Mouse (Mus musculus) liver, embryonic 14.5 days (tissue): Measurements from ENCODE around the gene Slc45a3. TPM values are rescaled to one million over a fixed set of nuclear protein-coding genes. Genes with fewer than 3 reads are reported as not detected.
A peak's percentile ranks its signal among the peaks of the same experiment; 100 is the strongest.

Experiments
- ATAC-seq: fragments of 200-750 bp; cut with Nextera tagmentation; 2 replicates; pipeline ENCODE4 v1.8.0; 2017; ENCODE audit warnings: moderate number of reproducible peaks, mild to moderate bottlenecking, moderate library complexity; ENCODE audit not compliant: insufficient read depth
- DNase-seq, 3 experiments: peaks; one replicate each; pipeline ENCODE4 v3.0.0-alpha.2; 2012 to 2013; ENCODE audit warnings: low read depth in 3 of 3, low spot score in 3 of 3
- H3K27ac ChIP-seq: fragments of 300-500 bp; sonication (generic); 2 replicates; pipeline ENCODE4 v1.5.1; 2014; ENCODE audit warnings: moderate library complexity, mild to moderate bottlenecking, control low read depth, inconsistent platforms
- H3K27me3 ChIP-seq: fragments of 300-500 bp; sonication (generic); 2 replicates; pipeline ENCODE4 v1.6.1; 2014; ENCODE audit warnings: mild to moderate bottlenecking, low read length, moderate library complexity; ENCODE audit not compliant: control insufficient read depth, insufficient read depth
- H3K36me3 ChIP-seq: fragments of 300-500 bp; sonication (generic); replicated peaks from 2 replicates; pipeline ENCODE4 v1.6.1; 2014; ENCODE audit warnings: low read depth; ENCODE audit not compliant: control insufficient read depth, insufficient read depth
- H3K4me1 ChIP-seq, 2 experiments: fragments of 200-500 bp in 1 of 2; fragments of 300-500 bp in 1 of 2; sonication (generic) in 1 of 2; replicated peaks; 2 replicates each; pipeline ENCODE4 v1.6.1; 2012 to 2014; ENCODE audit warnings: antibody characterized with exemption in 1 of 2, inconsistent platforms in 1 of 2, low read length in 1 of 2; ENCODE audit not compliant: control insufficient read depth in 2 of 2, insufficient read depth in 2 of 2
- H3K4me2 ChIP-seq: fragments of 300-500 bp; sonication (generic); 2 replicates; pipeline ENCODE4 v1.6.1; 2014; ENCODE audit warnings: low read depth, mild to moderate bottlenecking, control low read depth, moderate library complexity
- H3K4me3 ChIP-seq, 2 experiments: fragments of 200-500 bp in 1 of 2; fragments of 300-500 bp in 1 of 2; sonication (generic) in 1 of 2; 2 replicates each; pipeline ENCODE4 v1.5.1; 2012 to 2014; ENCODE audit warnings: low read depth in 2 of 2, low read length in 2 of 2, mild to moderate bottlenecking in 2 of 2, control low read depth in 1 of 2, inconsistent platforms in 1 of 2, moderate library complexity in 1 of 2; ENCODE audit not compliant: insufficient read depth in 1 of 2
- H3K9ac ChIP-seq: fragments of 300-500 bp; sonication (generic); replicated peaks from 2 replicates; pipeline ENCODE4 v1.6.1; 2014; ENCODE audit warnings: mild to moderate bottlenecking, control low read depth, moderate library complexity
- H3K9me3 ChIP-seq: fragments of 300-500 bp; sonication (generic); 2 replicates; pipeline ENCODE4 v1.6.1; 2016; ENCODE audit warnings: low read length, mixed read lengths; ENCODE audit not compliant: control insufficient read depth
- CTCF ChIP-seq: IDR thresholded peaks from 2 replicates; pipeline ENCODE4 v1.5.1; 2016; ENCODE audit warnings: antibody characterized with exemption, low read depth, control low read depth
- EP300 ChIP-seq: IDR thresholded peaks from 2 replicates; pipeline ENCODE4 v1.6.1; 2016; ENCODE audit warnings: antibody characterized with exemption, low read depth
- WGBS: fragments of 180-500 bp; shearing (Covaris S2); extraction: QIAGEN DNeasy Blood & Tissue Kit; methylation state at CpG from one replicate; pipeline ENCODE4 v1.1.7; 2014; ENCODE audit not compliant: insufficient replicate concordance; 5-methylcytosine and 5-hydroxymethylcytosine counted together
- polyA plus RNA-seq, 2 experiments: library from polyadenylated mRNA; depleted of rRNA in 1 of 2; stranded (reverse) in 1 of 2; unstranded in 1 of 2; fragments of >200 nt; fragmentation: Nextera tagmentation in 1 of 2; extraction: Ambion mirVana in 1 of 2; gene quantifications; 2 replicates each; pipeline versions ENCODE4 v1.2.1 to v1.2.3; 2012 to 2014

Slc45a3 gene
- polyA plus RNA-seq, 2 experiments: 1.8 to 1.9 TPM

GRCm38 (mm10) chr1:131972498-131973334 lies 9.9 kb downstream of the Slc45a3 start:
- 36% methylated on average over 13 of the region's 13 CpGs for WGBS
- Histone ChIP-seq H3K4me1 (peaks cover 0 to 13% of the 10 kb centered on the region in 2 experiments; a peak in 2 of 4 replicates), H3K4me2 (peak overlapping the region; percentile 18)

GRCm38 (mm10) chr1:131973991-131974390 lies 11.2 kb downstream of the Slc45a3 start:
- H3K9me3 ChIP-seq: no peaks in the 10 kb centered on the region
- no peak overlapping the region for H3K27ac ChIP-seq
- no peak overlapping the region for H3K9ac ChIP-seq
- ATAC-seq (no peak), DNase-seq (no peak)
- H3K4me2 ChIP-seq: no peak overlapping the region
- no peak overlapping the region for H3K4me3 ChIP-seq
- TF ChIP-seq CTCF: no peak
- no peak for TF ChIP-seq EP300
- H3K27me3 ChIP-seq: no peaks in the 10 kb centered on the region
- no peaks in the 10 kb centered on the region for H3K36me3 ChIP-seq
- WGBS: 65% methylated on average over 6 of the region's 6 CpGs
- peaks cover 0 to 13% of the 10 kb centered on the region in 2 experiments; a peak in 2 of 4 replicates for H3K4me1 ChIP-seq

More at GRCm38 (mm10) chr1:131972498-131973334, 9.9 kb downstream of the Slc45a3 start:
- Histone ChIP-seq H3K36me3 (no peaks in the 10 kb centered on the region), H3K9me3 (no peaks in the 10 kb centered on the region), H3K27ac (peak overlapping the region; percentile 15; the same call in 1 of the 2 replicates), H3K4me3 (no peak overlapping the region), H3K9ac (no peak overlapping the region), H3K27me3 (no peaks in the 10 kb centered on the region)
- DNase-seq (no peak), ATAC-seq (peak; percentile 42)
- TF ChIP-seq EP300 (no peak), CTCF (no peak)

- Histone ChIP-seq H3K27ac (no peak overlapping the region), H3K9ac (no peak overlapping the region)
- DNase-seq: no peak
Observed at GRCm38 (mm10) chr1:131976886-131977285, 14.1 kb downstream of the Slc45a3 start.

DNA sequence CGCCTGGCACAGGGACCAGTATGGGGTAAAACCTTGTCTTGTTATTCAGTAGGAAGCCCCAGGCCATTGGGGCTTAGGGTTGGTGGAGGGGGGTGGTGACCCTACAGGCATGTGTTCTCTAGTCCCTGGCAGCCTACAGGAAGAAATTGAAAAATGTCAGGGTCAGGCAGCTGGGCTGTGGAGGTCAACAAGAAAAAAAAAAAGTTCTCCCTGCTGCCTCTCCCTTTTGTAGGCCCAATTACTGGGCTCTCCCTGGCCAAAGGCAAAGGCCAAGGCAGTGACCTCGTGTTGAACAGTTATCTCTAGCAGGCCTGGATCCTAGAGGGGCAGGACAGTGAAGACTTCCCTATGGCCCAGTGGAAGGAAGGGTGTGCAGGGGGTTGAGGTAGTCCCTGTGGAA lies 17.7 kb downstream of the Slc45a3 start:
- H3K27ac ChIP-seq: no peak overlapping the region
- no peak for ATAC-seq
- DNase-seq: no peak
- TF ChIP-seq CTCF (no peak), EP300 (no peak)
- H3K9ac ChIP-seq: no peak overlapping the region
- 26% methylated on average over 2 of the region's 2 CpGs for WGBS
- no peak overlapping the region for H3K4me2 ChIP-seq
- no peak overlapping the region for H3K4me3 ChIP-seq
- H3K27me3 ChIP-seq: no peaks in the 10 kb centered on the region
- H3K4me1 ChIP-seq: no peaks in the 10 kb centered on the region
- no peaks in the 10 kb centered on the region for H3K36me3 ChIP-seq
- H3K9me3 ChIP-seq: no peaks in the 10 kb centered on the region

More at GRCm38 (mm10) chr1:131976886-131977285, 14.1 kb downstream of the Slc45a3 start:
- Histone ChIP-seq H3K4me3 (no peak overlapping the region), H3K4me1 (peaks cover 0 to 4% of the 10 kb centered on the region in 2 experiments; a peak in 2 of 4 replicates), H3K4me2 (no peak overlapping the region), H3K27me3 (no peaks in the 10 kb centered on the region), H3K9me3 (no peaks in the 10 kb centered on the region), H3K36me3 (no peaks in the 10 kb centered on the region)
- ATAC-seq: no peak
- 68% methylated on average over 5 of the region's 5 CpGs for WGBS
- no peak for TF ChIP-seq CTCF
- no peak for TF ChIP-seq EP300

DNA sequence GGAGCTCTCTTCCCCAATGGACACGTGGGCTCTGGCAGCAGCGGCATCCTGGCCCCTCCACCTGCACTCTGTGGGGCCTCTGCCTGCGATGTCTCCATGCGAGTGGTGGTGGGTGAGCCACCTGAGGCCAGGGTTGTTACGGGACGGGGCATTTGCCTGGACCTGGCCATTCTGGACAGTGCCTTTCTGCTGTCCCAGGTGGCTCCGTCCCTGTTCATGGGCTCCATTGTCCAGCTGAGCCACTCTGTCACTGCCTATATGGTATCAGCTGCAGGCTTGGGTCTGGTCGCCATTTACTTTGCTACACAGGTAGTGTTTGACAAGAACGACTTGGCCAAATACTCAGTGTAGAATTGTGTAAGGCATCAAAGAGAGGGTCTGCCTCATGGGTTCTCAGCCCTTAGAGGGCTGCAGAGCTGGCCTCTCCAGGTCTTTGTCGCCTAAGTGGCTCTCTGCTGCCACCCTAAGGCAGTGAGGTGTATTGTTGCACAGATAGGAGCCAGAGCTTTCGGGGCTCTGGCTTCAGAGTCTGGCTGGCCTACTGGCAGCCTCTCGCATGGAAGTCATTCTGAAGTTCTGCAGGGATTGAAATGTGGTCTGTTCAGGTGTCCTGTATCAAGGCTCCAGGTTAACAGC lies 18.7 kb downstream of the Slc45a3 start:
- Histone ChIP-seq H3K9ac (no peak overlapping the region), H3K36me3 (no peaks in the 10 kb centered on the region), H3K27ac (no peak overlapping the region), H3K4me3 (no peak overlapping the region), H3K9me3 (no peaks in the 10 kb centered on the region), H3K27me3 (no peaks in the 10 kb centered on the region), H3K4me2 (no peak overlapping the region), H3K4me1 (no peaks in the 10 kb centered on the region)
- DNase-seq: peak; percentile 44 to 54 (median 46)
- no peak for TF ChIP-seq EP300
- TF ChIP-seq CTCF: peak; percentile 95
- peak; percentile 47; the same call in 1 of the 2 replicates for ATAC-seq
- WGBS: 40% methylated on average over 12 of the region's 12 CpGs
